Mouse (Mus musculus): ENCODE data around the gene Xpnpep1.

Xpnpep1 gene

DNA sequence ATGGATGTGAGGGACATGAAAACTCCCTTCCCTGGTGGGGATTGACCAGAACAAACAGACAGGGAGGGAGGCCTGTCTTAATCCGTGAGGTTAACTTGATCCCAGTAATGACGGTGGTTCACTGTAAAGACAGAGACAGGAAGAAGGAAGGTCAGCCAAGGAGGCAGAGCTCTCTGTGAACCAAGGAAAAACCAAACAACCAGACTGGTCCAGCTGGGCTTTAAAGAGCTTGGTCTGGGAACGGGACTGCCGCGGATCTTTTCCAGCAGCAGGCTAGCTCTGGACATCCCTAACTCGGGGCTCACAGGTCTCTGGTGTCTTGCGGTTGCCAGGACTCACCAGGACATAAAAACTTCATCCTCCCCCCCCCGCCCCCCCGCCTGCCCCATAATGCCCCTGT is 26.5 kb upstream of the Xpnpep1 start:
- no peak for DNase-seq (ENCODE audit: low spot score in 2 of 2)

DNA sequence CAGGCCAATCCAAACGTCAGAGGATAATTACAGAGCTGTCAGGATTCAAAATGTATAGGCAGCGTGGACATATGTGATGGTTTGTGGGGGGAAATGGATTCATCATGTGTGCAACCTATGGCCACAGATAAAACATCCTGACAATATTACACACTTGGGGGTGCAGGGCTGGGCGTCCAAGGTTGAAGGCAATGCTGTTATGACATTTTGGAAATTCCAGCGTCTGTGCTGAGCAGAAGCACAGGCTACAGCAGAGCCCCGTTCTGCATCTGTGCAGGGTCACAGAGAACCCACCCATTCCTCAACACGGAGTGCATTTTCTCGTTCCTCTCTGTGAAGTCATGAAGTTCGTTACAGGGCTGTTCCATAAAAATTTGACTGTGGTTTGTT is 25.0 kb upstream of the Xpnpep1 start:
- no peak for DNase-seq (ENCODE audit: low spot score in 2 of 2)

DNA sequence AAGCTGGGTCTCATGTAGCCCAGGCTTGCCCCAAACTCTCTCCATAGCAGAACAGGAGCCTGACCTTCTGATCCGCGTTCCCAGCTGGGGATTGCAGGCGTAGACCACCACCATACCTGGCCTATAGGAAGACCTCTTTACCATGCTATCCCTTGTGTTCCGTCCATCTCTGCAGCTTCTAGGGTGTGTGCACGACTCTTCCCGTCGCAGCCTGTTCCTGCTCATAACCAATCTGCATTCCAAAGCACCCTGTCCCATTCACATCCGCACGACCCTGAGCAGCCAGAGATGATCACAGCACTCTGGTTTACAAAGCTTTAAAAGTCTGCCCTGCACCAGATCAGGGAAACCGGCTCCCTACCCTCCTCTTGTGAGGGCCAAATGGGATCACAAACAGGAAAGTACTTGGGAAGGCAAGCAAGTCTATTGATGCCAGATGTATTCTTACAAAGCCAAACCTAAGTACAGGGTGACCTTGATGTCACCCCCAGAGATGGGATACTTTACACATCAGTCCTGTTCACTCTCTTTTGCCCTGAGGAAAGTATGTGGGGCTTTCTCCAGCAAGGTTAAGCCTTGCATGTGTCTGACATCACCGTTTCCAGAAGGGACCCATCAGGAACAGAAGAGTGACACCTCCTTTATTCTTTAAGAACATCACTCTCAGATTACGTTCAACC is 24.4 kb upstream of the Xpnpep1 start:
- DNase-seq (ENCODE audit: low spot score in 2 of 2), result no peak

DNA sequence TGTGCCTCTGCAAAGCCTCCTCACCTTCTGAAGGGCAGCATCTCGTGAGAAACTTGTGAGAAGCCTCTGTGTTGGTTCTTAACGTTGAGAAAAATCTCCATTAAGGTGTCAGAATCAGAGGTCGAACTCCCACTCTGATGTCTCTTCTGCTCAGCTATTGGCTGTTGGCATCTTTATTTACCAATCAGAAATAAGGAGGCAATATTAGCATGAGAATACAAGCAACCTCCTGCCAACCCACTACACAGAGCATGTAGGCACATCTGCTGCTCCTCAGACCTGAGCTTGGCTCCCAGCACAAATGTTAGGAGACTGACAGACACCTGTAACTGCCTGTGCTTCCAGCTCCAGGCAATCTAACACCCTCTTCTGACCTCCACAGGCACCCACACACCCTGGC is 22.0 kb upstream of the Xpnpep1 start:
- DNase-seq (ENCODE audit: low spot score in 2 of 2), result no peak

DNA sequence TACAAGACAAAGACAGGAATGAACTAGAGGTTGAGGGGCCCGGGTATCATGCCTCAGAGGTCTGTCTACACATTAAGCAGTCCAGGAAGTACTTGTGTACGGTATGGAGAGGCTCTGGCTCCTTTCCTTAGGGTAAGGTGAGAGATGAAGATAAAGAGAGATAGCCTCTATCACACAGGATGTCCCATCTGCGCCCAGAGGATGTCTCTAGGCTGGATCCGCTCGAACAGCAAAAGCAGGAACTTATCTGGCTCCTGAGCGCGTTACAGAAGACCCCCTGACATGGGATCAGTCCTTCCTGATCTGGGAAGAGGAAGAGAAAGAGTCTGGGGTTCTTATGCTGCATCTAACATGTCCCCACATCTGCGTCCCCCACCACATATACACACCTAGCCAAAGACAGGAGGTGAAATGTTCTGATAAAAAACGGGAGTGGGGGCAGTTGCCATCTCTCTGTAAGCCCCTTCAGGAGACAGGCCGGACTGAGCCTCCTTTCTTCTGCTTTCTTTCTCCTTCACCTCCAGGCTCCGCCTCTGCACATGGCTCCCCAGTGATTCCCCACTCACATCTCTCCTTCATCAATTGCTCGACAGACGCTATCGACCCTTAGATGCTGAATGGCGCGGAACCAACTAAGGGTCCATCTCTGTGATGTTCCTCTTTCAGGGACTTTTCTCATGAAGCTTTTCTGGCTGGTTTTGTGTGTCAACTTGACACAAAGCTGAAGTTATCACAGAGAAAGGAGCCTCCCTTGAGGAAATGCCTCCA is 19.5 kb upstream of the Xpnpep1 start:
- DNase-seq (ENCODE audit: low spot score in 2 of 2), result no peak

DNA sequence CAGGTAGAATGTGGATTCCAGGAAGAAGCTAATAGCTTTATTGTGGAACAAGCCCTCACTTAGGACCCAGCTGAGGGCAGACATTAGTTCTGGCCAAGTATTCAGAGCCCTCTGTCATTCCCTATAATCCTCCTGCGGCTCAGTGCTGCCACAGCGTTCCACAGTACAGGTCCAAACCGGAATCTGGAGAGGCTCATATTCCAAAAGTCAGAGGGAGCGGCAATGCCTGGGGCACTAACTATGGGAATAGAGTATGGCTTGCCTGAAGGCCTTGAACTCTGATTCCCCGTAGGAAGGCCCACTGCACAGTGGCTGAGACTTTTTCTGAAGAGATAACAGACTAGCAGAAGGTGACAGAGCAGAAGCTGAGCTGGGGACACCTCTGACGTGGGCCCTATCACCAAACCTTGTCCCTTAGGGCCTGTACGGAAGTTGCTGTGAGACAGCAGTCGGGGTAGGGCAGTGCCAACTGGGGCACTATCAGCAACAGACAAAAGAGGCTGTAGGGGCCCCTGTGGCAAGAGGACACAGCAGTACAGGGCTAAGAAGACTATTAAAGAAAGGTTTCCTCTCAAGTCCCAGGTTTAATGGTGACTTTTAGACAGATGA is 18.8 kb upstream of the Xpnpep1 start:
- no peak for DNase-seq (ENCODE audit: low spot score in 2 of 2)

DNA sequence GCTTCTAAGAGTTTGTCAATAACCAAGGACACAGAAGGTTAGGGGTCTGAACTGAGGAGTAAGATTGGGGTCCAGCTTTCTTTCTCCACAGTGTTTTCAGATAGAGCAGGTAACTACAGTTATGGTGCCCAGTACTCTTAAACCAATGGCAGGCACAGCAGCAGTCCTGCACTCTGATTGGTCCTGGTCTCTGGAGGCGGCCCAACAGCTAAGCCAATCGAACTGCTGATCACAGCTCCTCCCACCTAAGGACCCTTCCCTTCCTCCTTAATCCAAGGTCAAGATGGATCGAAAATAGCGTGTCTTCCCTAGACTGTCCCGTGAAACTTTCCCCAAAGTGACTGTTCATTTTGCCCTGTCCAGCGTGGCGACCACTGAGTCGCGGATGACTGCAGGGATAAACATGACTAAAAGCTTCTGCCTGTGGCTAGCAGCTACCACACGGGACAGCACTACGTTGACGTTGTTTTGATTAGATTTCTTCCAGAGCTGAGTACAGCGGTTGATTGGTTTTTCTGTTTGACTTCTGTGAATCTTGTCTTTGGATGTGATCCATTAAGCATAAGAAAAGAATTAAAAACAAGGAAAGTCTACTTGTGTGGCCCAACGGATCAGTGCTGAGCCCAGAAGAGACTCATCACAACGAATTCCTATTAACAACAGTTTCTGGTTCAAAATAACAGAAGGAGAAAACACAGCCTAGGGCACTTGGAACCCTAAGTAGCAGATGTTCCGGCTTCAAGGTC is 18.1 kb upstream of the Xpnpep1 start:
- no peak for DNase-seq (ENCODE audit: low spot score in 2 of 2)

DNA sequence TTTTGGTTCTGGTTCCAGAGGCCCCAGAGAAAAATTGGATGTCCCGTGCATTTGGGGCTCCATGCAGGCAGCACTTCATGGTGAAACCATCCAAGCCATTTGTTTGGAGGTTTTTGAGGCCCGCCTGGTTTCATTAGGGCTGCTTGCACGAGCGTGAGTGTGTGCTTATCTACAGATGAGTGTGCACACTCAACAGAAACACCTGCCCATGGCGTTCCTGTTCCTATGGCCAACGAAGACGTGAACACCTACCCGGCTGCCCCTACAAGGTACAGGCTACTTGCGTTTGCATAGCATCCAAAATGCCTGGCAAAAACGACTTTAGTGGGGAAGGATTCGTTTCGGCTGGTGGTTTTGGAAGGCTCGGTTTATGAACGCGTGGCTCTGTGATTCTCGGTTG is 13.3 kb upstream of the Xpnpep1 start:
- DNase-seq (ENCODE audit: low spot score in 2 of 2), result no peak

DNA sequence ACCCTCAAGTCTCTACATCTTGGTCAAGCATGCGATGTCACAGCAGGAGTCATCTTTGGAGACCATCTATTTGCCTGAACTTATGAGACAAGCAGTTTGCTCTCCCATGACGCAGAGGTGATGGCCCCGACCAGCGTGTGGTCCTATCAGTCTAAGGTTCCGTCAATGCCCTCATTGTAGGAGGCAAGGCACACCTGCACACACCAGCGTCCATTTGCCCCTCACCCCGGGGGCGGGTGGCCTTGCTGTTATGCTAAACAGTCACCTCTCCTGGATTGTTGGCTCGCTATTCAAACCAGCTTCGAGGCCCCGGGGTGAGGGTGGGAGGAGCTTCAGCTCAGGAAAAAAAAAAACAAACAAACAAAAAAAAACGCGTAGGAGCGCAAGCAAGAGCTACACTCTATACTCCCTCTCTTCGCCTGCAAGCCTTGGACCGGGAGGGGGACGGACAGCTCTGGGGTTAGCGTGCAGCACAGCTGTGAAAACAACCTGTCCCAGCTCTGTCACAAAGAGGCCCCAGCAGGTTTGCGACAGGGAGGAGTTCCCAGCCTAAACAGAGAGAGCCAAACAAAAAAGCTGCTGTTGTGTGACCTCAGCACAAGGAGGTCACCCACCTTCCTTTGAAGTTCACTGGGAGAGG is 12.1 kb upstream of the Xpnpep1 start:
- no peak for DNase-seq (ENCODE audit: low spot score in 2 of 2)

DNA sequence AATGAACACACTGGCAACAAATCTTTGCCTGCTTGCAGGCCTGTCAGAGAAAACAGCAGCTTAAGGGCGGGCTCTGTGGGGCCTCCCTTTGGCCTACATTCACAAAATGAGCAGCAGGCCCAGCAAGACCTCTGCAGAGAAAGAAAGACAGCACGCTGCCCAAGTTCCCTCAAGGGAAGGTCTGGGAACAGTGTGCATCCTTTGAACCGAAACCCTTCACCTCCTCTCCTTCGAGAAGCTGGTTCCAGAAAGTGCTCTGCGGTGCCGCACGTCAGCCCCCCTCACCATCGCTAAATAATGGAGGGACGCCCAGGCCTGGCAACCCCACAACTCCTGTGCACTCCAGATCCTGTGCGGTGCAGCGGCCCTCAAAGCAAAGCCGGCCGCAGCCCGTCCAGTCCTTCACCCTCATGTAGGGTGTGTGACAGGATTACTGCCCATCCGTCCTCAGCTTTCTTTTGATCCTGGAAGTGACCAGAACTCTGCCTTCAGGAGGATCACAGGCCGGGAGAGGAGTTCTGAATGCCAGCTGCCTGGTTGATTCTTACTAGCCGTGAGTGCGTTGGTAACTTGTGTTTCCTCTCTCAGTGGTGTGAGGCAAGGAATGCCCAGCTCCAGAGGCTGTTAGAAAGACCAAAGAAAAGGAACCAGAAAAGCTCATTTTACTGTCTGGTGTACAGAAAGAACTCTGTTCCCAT is 11.4 kb upstream of the Xpnpep1 start:
- no peak for DNase-seq (ENCODE audit: low spot score in 2 of 2)

DNA sequence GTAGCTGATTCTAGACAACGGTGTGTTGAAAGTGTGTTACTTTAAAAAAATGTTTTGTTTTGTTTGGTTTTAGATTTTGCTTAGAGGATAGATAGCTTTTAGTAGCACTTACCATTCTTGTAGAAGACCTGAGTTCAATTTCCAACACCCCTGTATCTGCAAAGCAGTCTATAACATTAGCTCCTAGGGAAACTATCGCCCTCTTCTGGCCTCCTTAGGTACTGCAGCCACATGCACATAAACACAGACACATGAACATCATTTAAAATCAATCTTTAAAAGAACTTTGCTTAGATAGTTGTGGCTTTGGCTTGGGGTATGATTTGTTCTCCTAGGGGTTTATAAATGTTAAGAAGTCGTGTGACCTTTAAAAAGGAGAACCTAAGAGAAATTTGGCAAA is 10.1 kb upstream of the Xpnpep1 start:
- no peak for DNase-seq (ENCODE audit: low spot score in 2 of 2)

DNA sequence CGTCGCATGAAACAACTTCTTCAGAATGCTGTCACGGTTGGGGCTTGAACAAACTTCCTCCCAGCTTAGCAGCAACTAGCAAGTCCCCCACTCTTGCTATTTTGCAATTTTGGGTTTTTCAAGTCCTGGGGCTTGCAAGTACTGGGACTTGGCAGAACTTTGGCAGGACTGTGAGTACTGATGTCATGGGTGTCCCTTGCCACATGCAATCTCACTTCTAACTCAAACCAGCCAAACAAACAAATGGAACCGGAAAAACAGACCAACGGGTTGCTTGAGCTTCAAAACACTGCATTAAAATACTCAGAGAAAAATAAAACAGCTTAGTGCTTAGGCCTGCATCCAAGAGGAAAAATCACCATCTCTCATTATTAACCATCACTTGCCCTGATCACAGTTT is 7.2 kb upstream of the Xpnpep1 start:
- no peak for DNase-seq (ENCODE audit: low spot score in 2 of 2)

DNA sequence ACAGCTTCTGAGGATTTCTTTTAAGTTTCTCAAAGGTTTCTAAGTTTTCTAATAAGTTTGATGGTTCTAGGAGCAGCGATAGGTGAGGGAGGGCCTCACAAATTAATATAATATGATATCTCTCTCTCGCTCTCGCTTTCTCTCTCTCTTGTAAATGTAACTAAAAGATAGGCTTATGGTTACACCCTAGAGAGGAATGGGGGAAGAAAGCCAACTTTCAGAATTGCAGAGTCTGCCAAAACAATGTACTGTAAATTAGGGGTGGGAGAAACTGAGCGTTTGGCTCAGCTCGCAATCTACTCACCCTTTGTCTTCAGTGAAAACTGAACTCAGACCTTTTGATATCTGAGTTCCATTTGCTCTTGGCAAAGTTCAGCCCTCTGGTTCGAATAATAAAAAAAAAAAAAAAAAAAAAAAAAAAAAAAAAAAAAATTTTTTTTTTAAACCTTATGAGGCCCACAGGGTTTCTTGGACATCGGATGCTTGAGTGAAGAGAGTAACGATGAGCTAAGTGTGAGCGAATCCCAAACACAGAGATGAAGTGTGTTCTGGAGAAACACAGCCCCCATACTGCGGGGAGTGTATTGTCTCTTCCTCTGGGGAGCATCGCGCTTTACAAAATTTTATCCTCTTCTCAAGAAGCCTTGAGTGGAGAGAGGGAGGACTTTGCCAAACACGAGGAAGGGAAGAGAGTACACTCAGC is 3.6 kb upstream of the Xpnpep1 start:
- no peak for DNase-seq (ENCODE audit: low spot score in 2 of 2)

DNA sequence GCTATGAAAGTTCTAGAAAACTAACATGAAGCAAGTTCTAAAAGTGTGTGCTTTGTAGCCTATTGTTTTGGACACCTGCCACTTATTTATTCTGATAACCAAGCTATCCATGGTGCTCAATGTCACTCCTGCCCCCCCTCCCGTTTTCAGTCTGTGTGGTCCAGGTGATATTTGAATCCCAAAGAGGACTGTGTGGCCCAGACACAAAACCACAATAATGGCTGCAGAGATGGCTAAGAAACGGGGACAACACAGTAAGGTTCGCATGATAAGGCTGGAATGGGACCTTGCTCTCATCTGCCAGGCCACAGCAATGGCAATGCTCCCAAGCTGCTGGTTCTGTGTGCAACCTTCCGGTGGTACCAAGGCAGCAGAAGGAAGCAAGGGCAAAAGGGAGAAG is 1.6 kb upstream of the Xpnpep1 start:
- DNase-seq (ENCODE audit: low spot score in 2 of 2), result no peak

DNA sequence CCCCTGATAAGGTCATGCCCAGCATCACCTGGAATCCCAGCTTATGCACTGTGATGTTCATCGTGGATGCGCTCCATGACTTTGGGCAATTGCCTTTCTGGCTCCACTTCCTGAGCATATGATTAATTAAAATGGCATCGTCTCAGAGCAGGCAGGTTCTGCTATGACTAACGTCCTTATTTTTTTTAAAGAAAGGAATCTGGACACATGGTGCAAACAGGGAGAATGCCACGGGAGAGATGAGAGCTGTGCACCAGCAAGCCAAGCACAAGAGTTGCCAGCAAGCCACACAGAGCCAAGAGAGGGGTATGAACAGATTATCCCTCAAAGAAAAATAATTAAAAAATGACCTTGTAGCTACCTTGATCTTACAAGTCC is 1.1 kb upstream of the Xpnpep1 start:
- DNase-seq (ENCODE audit: low spot score in 2 of 2), result no peak

DNA sequence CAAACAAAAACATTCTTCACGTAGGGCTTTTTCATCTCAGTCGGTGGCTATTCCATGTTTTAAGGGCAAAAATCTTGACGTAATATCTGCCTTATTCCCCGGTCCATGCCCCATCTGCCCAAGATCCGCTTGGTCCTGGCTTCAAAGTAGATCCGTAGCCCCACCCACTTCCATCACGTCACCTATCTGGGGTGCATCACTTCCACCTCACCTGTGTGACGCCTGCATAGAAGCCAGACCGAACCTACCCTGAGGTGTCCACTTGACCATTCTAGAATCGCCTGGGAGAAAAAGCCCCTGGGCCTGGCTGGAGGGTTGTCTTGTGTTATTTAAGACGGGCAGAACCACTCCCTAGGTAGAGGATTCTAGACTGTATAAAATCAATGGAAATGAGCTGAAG is 924 bp downstream of the Xpnpep1 start:
- peak in 1 of 2 experiments; percentile 15 for DNase-seq (ENCODE audit: low spot score in 2 of 2)

DNA sequence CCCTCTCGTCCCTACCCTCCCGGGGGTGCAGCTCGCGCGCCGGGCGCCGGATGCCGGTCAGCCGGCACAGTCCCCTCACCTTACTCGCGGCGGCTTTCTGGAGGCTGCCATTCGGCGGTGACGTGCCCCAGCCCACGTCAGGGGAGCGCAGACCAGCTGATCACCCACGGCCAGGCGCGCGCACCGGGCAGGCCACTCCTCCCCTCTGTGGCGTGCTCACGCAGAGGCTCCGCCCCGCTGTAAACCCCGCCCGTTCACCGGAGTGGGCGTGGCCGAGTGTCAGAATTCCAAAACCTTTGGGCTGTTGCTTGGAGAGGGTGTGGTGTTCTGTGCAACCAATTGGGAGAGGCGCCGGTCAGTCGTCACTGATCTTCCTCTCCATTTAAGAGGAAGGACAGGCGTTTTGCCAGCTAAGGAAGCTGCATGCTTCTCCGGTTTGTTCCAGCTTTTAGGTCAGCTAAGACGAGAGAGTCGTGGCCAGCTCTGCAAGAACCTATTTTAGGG is 1.5 kb downstream of the Xpnpep1 start:
- peak; percentile 92 to 97 for DNase-seq (ENCODE audit: low spot score in 2 of 2)

DNA sequence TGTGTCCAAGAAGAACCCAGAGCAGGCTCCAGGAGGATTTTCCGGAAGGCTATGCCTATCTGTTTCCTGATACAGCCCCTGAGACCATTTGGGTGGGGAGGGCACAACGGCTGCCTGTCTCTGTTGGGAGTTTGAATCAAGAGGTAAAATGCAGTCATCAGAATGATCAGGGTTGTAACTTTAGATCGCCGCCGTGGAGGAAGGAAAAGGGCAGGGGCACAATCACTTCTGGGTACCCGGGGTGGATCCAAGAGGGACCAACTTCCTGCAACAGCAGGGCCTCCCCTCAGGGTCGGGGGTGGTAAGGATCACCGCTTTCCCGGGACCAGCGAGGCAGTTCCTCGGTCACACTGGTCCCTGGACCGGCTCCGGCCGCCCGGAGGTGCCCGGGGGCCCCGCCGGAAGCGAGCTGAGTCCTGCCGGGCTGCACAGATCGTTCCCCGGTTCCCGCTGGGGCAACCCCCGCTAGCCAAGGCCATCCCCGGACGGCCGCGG is 2.0 kb downstream of the Xpnpep1 start:
- no peak for DNase-seq (ENCODE audit: low spot score in 2 of 2)

DNA sequence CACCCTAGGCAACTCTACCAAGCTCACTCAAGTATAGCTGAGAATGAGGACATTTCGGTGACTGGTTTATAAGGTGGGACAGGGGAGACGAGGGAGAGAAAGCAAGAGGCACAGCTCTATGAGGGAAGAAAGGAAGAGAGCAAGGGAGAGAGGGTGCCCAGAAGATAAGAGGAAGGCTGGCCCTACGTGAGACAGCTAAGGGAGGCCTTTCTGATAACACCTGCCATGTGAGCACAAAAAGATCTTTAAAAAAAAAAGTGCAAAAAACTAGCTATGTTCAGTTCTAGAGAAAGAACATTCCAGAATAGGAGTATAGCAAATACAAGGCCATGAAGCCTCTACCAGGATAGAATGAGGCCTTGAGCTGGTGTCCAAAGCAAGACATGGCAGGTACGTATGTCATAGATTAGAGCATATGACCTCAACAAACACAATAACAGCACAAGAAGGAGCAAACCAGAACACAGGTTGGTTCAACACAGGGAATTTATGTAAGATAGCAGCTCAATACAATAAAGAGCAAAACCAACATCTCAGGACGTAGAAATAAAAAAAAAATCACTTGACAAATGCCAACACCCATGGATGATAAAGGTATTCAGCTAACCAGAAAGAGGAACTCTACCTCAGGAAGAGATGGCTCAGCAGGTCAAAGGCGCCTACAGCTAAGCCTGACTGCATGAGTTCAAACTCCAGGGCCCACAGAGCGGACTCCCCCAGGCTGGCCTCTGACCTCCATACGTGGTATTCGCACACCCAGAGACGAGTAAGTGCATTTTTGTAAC is 6.7 kb downstream of the Xpnpep1 start:
- DNase-seq (ENCODE audit: low spot score in 2 of 2), result no peak

DNA sequence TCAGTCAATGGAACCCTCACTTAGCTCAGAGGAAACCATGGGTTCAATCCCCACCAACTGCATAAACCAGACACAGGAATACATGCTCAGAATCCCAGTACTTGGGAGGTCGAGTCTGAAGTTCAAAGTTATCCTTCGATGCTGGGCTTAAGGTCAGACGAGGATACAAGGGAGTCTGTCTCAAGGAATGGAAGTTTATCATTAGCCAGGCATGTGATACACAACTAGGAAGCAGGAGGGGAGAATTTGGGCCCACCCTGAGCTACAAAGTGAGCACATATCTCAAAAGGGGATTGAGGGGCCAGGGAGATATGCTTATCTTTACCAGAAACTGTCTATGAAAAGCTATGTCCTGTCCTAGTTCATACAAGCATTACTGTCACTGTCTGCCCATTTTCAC is 7.4 kb downstream of the Xpnpep1 start:
- DNase-seq (ENCODE audit: low spot score in 2 of 2), result no peak

All from cerebellum, postnatal 4 days (tissue).